Comparison of ENCODE assay signal across 17 mouse cellular contexts in genomic region chr13:112427521-112427920, GRCm38 (mm10). TPM values are rescaled to one million over a fixed set of nuclear protein-coding genes. Genes with fewer than 3 reads are reported as not detected.
DNase-seq lines count a peak whose midpoint lies in the region; ATAC-seq and TF ChIP-seq lines count a peak whose summit lies in the region.
"Had no signal": no experiment of that assay in that cellular context is flagged by ENCODE, and none has a peak within 500 bp of the region (broad histone marks: within the 10 kb centered on the region; RNA-seq: fewer than 3 reads in every experiment).

No protein-coding gene starts in this region.

- H3K9me3 ChIP-seq in embryonic facial prominence, embryonic 10.5 days = no peaks in the 10 kb centered on the region
- H3K9me3 ChIP-seq: forebrain, embryonic 12.5 days; G1E; neural tube, embryonic 12.5 days had no signal

- WGBS in bone marrow, adult 2 months = 39% methylated on average over 15 of the region's 15 CpGs
- WGBS in embryonic facial prominence, embryonic 10.5 days = 87% methylated on average over 15 of the region's 15 CpGs

- no peaks in the 10 kb centered on the region for H3K27me3 ChIP-seq in embryonic facial prominence, embryonic 10.5 days (replicated peaks; ENCODE audit: low read depth, poor library complexity, severe bottlenecking)
- H3K27me3 ChIP-seq: forebrain, embryonic 12.5 days; neural tube, embryonic 12.5 days had no signal

- DNase-seq in spleen, postnatal 36 days (ENCODE audit: low spot score in 2 of 2) = peak; percentile 53 to 70
- no peak for DNase-seq in spleen, adult 12 weeks (ENCODE audit: low spot score)
- no peak for DNase-seq in urinary bladder, postnatal 10 days (ENCODE audit: low spot score)
- no peak for DNase-seq in layer of hippocampus, adult 18-20 months (ENCODE audit: low spot score in 2 of 2)
- DNase-seq in embryonic facial prominence, embryonic 10.5 days (ENCODE audit: low spot score) = no peak
- no peak for DNase-seq in retina, embryonic 14.5 days (ENCODE audit: low spot score)
- DNase-seq: adrenal gland, postnatal 10 days; cerebellum, adult 18-20 months; heart, postnatal 4 days; kidney, adult 9 months; lung, postnatal 14 days; right cerebral cortex, adult 18-20 months had no signal

- peak; percentile 96 for ATAC-seq in monocyte, adult 5-6 weeks (replicated peaks; ENCODE audit: insufficient number of reproducible peaks, low FRiP score, low TSS enrichment, poor library complexity, severe bottlenecking)

- H3K27ac ChIP-seq in bone marrow, adult 2 months (ENCODE audit: control insufficient read depth, insufficient read depth, low read depth, low read length, poor library complexity) = peak overlapping the region; percentile 56
- no peak overlapping the region for H3K27ac ChIP-seq in embryonic facial prominence, embryonic 10.5 days (replicated peaks)
- H3K27ac ChIP-seq: forebrain, embryonic 12.5 days; neural tube, embryonic 12.5 days had no signal

- TF ChIP-seq POLR2A in bone marrow, adult 2 months (IDR thresholded peaks at IDR 0.05; ENCODE audit: borderline replicate concordance, control insufficient read depth, low read depth, low read length) = no peak

- H3K4me1 ChIP-seq in bone marrow, adult 2 months (ENCODE audit: control insufficient read depth, insufficient read depth, low read length) = peaks cover 7% of the 10 kb centered on the region
- H3K4me1 ChIP-seq in embryonic facial prominence, embryonic 10.5 days = peaks cover 14% of the 10 kb centered on the region
- H3K4me1 ChIP-seq: forebrain, embryonic 12.5 days; neural tube, embryonic 12.5 days had no signal

- no peak for TF ChIP-seq CTCF in bone marrow, adult 2 months (IDR thresholded peaks at IDR 0.05; ENCODE audit: control insufficient read depth, insufficient read depth, low read length)

- H3K4me3 ChIP-seq in bone marrow, adult 2 months (replicated peaks; ENCODE audit: control insufficient read depth, low read depth, low read length) = no peak overlapping the region
- no peak overlapping the region for H3K4me3 ChIP-seq in embryonic facial prominence, embryonic 10.5 days
- H3K4me3 ChIP-seq: forebrain, embryonic 12.5 days; neural tube, embryonic 12.5 days had no signal

- no peaks in the 10 kb centered on the region for H3K36me3 ChIP-seq in embryonic facial prominence, embryonic 10.5 days (replicated peaks)
- H3K36me3 ChIP-seq: forebrain, embryonic 12.5 days; G1E; neural tube, embryonic 12.5 days had no signal

RNA-seq across cellular contexts. Expression of gene Il6st, which starts 36.3 kb away (rescaled TPM):
- polyA plus RNA-seq in bone marrow, adult 2 months (2011; ENCODE audit: insufficient read depth, insufficient read length, low replicate concordance, missing spikeins) = 13.9 and 29.0 TPM in 2 replicates
- total RNA-seq in monocyte, adult 5-6 weeks (2017) = 23.5 to 26.3 TPM (median 23.8 TPM) in 3 replicates
- total RNA-seq in layer of hippocampus, adult 18-20 months (2021) = 10 to 100 TPM; 75.8 to 84.6 TPM
- polyA plus RNA-seq in embryonic facial prominence, embryonic 10.5 days (2016; fragmentation: Nextera tagmentation; extraction: Ambion mirVana) = 23.6 and 24.2 TPM in 2 replicates

Comparison
In these comparisons a context has a peak if more than half of its experiments do, and no peak if none do; other contexts are left out.
1. DNase-seq: peak in spleen, postnatal 36 days (2 of 2); none in spleen, adult 12 weeks (single experiment), urinary bladder, postnatal 10 days (single experiment), layer of hippocampus, adult 18-20 months (0 of 2), embryonic facial prominence, embryonic 10.5 days (single experiment) and retina, embryonic 14.5 days (single experiment).